Mouse (Mus musculus) adrenal gland, adult 8-10 months (tissue): ENCODE results near the gene Trim66. TPM values are rescaled to one million over a fixed set of nuclear protein-coding genes. Genes with fewer than 3 reads are reported as not detected.

Experiments
- DNase-seq: peaks from one replicate; pipeline ENCODE4 v3.0.0; 2022
- total RNA-seq, 4 experiments: library from RNA; stranded (reverse); gene quantifications; 2 replicates each; pipeline ENCODE4 v1.2.4; 2022

The Trim66 gene
- under 1 TPM; 0.17 to 0.42 (median 0.35) TPM for total RNA-seq

DNA sequence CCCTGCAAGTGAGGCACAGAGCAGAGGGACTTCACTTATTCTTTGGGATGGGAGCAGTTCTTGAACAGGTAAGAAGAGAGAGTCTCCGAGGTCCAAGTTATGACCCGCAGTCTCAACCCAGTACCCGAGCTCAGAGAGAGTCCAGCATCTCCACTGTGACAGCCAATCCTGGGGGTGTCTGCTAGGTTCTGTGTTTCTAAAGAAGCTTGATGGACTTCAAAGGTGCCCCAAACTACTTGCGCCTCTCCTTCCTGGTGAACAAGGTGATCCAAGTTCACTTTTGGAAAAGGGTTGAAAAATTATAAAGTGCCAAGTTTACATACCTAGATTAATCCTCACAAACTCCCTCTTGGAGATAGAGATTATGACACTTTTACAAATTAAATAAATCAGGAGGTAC, at the start of gene Trim66:
Trim66 (minus strand) TSS at position 101 of the 400 bp plus-strand sequence.
- no peak for DNase-seq

DNA sequence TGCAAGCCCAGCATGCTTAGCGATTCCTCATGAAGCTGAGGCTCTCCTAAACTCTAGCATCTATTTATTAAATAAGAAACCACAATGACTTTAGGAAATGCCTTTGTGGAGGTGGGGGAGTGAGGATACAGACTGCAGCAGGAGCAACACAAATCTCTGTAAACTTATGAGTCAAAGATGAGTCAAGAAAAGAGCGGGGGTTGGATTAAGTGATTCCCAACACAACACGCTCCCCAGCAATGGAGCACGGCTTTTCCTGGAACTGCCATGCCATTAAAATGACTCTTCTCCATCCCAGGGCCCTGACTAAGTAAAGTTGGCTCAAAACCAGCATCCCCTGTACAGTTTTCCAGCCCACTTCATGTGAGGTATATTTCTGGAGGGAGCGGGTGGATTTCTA, 38.8 kb upstream of the Trim66 start:
- DNase-seq: no peak

DNA sequence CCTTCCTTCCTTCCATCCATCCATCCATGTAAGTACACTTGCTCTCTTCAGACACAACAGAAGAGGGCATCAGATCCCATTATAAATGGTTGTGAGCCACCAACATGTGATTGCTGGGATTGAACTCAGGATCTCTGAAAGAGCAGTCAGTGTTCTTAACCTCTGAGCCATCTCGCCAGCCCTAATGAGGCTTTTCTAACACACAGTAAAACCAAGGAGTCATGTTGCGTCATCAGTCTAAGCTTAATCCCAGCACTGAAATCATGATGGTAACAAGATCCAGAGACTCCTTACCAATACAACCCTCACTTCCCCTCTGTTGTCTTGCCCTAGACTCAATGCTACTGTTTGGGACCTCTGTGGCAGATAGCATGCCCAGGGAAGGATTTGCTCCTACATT, 38.3 kb upstream of the Trim66 start:
- DNase-seq: no peak

DNA sequence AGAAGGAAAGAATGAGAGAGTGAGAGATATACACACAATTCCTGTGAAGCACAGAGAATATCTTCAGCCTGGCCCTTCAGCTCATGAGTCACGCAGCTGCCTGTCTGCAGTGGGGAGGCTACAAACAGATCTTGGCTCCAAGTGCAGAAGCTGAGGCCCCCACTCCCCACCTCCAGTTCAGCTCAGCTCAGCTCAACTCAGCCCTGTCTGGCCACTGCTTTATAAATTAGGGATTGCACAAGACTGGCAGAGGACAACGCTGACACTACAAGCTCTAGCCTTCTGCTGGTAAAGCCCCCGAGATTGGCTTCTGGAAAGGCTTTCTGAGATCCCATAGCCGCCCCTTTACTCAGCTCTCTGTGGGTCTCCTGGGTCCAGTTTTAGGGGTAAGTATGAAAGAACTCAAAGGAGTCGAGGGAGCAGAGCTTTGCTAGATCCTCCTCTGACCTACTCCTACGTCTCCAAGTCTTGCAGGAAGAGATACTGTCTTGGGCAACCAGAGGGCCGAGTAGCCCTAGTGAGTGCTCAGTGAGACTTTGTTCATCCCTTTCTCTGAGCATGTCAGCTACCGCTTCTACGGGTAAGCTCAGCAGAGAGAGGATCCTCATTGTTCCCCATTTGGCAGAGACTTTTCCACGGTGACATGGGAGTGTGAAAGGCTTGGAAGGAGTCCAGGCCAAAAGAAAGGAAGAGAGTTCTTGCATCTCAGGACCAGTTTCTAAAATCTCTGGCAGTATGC, 37.5 kb upstream of the Trim66 start:
- DNase-seq: no peak

DNA sequence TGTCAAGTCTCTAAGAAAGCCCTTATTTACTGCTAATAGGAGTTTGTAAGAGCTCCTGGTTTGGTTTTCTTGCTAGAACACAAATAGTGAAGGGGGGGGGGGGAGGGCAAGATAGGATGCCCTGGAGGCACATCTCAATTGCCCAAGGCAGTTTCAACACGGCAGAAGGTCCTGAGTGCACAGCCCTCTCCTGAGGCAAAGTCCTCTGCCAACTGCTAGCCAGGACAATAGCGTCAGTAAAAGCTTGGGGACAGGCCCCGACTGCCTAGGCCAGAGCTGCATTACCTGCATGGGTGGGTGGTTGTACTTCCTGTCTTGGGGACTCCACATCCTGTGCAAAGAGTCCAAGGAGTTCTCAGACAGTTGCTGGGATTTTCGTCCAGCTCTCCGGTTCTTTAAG, 36.9 kb upstream of the Trim66 start:
- no peak for DNase-seq

DNA sequence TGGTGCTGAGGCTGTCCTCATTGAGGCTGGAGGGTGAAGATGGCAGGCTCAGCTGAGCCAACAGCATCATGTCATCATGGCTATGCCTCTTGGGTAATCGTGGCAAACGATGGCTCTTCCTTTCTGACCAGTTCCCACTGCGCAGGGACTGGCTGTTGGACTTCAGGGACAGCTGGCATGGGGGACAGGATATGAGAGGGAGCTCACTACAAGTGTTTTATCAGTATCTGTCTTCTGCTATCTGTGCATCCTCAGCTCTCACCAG, 34.4 kb upstream of the Trim66 start:
- DNase-seq: no peak

DNA sequence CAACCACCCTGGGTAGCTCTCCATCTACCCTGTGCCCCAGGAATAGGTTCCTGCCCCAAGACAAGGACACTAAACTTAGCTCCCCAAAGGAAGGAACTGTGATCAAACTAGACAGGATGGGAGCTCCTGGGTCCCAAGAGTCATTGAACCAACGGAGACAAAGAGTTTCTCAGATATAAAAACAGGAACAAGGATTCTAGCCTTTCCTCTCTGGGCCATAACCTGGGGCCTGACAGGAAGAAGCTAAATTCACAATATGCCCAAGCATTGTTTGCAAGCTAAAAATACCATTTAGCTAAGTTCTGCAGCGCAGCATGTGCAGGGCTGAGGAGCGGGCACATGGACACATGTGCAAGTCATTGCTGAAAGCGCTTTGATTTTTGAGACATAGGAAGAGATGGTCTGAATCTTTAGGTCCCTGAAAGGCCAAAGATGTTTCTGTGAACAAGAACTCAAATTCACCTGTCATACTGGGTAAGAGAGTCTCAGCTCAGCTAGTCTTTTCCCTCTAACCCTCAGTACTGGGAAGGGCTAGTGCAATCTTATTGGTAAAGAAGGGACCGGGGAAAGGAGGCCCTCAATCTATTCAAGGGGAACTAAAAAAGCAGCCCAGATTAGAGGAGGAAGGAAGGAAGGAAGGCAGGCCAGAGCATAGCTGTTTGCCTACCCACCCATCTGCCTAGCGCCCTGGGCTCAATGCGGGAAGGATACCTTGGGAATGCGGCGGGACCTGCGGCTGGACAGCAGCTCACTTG, 33.9 kb upstream of the Trim66 start:
- no peak for DNase-seq

DNA sequence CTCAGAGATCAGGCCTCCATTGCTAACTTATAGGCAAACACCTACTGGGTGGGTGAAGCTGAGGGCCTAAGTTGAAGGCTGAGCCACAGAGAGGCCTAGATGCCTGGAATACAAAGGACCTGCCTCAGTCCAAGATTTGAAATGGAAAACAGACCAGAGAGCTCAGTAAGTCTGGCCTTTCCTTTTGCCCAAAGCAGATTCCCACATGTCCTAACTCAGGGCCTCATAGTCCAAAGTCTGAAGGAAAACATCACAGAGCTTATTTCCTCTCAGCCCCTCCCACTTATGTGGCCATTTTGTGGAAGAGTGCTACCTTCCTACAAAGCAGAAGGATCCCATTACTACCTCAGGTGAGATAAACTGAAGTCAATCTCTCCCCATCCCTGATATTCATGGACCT, 33.0 kb upstream of the Trim66 start:
- DNase-seq: no peak

DNA sequence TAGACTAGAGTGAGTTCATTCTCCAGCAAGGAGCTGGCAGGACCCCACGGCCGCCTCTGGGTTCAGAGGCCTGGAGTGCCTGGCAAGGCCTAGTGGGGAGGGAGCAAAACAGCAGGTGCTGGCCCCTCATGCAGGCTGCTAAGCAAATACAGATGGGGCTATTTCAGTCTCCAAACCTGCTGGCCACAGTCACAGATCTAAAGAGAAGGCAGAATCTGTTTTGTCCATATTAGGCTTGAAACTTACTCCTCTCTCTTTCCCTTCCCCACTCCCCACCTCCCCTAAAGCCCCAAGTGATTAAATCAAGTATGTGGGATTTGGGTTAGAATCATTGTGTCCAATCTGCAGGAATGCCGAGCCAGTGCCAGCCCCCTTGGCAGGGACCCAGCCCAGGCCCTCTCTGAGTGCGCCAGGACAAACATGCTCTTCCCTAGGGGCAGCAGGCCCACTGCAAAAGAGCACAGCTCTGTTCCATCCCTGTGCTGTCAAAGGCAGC, 28.6 kb upstream of the Trim66 start:
- DNase-seq: no peak

DNA sequence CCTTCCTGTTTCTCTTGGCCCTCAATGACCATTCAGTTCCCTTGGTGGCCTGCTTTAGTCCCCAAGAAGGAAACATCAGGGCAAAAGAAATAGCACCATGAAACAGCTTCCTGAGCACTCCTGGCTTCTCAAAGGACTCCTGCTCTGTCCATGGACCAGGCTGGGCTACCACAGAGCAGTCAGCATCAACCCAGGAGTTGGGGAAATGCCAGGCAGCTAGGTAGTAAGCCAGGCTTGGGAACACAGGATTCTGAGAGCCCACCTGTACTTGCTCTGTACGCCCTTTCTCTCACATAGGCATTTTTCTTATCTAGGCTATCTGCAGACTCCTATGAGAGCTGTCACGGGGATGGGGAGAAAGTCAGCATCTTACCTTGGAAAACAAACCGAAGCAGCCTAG, 27.0 kb upstream of the Trim66 start:
- no peak for DNase-seq

DNA sequence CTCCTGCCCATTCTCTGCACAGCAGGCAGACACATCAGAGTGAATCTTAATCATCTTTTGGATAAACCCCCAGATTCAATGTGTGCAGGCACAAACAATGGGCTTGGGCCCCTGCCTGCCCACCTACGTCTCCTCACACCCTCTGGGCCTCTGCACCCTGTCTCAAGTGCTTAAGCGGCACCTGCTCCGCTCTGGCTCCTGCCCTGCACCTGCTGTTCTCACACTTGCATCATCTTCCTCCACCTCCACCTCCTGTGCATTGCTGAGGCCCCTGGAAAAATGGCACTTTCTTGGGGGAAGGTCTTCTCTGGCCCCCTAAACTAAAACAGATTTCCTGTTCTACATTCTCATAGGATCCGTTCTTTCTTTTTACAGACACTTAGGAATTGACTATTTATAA, 26.0 kb upstream of the Trim66 start:
- DNase-seq: no peak

DNA sequence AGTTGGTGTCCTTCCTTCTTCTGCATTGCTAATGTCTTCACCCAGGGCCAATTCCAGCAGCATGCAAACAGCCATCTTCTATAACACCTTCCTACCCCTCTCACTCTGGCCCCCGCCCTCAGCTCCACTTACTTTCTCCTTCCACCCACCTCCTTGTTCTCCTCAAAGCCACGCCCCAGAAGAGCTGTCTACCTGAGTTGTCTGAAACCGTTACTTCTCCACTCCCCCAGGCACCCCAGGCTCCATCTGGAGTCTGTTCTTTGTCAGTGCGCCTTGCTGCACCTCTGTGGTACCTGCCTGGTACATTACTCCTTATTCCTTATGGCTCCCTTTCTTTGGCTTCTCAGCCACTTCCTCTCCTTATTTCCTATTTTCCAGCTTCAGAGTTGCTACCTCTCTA, 25.2 kb upstream of the Trim66 start:
- DNase-seq: no peak

DNA sequence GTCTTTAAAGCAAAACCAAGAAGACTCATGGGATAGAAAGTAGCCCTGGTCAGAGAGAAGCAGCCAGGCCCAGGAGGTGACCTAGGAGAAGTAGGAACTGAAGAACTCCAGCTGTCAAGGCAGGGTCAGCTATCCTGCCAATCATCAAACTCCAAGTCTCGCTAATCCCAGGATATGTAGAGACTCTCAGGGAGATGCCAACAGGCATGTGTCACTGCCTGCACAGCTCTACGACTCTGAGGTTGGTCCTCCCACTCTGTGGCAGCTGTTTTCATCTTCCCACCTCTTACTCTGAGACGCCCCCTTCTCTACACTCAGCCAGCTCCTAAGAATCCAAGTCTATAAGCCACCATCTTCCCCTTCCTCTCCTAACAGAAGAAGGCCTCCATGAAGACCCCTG, 24.8 kb upstream of the Trim66 start:
- no peak for DNase-seq

DNA sequence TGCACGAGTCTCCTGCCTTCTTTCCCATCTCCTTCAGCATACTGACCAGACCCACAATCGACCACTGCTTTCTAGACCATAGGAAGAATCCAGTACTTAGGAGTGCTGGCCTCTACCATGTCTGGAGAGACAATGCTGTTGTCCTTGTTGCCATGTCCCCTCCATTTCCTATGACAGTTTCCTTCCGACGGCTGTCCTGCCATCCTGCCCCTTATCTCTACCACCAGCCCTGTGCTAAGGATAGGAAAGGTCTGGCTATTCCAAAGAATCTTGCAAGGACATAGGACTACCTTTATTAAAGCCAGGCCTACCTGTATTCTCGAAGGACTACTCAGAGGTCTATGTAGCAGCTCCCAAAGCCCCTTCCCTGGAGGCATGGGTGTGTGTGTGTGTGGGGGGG, 23.6 kb upstream of the Trim66 start:
- no peak for DNase-seq

DNA sequence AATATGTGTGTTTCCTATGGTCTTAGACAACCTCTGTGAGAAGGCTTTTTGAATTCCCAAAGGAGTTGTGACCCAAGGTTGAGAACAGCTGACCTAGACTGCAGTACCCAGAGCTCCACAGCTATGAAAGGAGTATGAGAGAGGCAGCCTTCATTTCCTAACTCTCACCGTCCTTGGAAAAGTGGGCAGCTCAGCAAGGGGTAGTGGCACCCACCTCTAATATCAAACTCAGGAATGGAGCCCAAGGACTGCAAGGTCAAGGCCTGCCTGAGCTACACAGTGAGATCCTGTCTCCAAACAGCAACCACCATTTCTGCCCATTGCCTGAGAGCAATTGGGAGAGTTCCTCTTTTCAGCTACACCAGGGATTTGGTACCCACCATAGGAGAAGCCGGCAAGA, 21.8 kb upstream of the Trim66 start:
- DNase-seq: no peak

DNA sequence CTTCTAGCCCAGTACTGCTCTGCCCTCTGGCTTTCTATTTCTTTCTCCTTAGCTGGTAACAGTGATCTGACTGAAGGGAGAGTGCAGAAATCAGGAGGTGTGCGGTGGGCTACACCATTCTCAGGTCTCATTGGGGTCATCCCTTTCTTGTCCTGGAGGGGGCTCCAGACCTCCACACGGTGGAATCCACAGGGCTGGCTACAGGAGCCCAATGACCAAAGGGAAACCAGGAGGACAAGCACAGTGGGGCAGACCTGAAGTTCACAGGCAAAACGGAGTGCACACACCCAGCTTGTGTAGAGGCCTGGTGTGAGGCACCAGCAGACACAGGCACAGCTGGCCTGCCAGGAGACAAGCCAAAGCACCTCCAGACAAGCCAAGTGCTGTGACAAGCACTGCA, 20.4 kb upstream of the Trim66 start:
- DNase-seq: no peak

DNA sequence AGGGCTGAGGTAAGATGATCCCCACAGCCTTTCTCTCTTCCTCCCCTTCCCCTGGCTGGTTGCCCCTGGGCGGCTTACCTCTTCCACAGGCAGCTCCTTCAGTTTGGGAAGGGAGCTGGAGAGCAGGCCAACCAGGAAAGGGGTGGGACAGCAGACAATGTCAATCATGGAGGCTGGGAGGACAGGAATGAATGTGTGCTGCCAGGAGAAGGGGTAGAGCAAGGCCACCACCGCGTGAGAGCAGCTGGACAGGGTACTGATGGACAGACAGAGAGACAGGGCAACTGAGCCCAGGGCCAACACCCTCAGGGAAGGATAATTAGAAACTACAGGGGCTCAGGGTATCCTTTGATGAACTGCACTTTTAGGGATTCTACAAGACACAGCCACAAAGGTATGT, 19.6 kb upstream of the Trim66 start:
- no peak for DNase-seq

DNA sequence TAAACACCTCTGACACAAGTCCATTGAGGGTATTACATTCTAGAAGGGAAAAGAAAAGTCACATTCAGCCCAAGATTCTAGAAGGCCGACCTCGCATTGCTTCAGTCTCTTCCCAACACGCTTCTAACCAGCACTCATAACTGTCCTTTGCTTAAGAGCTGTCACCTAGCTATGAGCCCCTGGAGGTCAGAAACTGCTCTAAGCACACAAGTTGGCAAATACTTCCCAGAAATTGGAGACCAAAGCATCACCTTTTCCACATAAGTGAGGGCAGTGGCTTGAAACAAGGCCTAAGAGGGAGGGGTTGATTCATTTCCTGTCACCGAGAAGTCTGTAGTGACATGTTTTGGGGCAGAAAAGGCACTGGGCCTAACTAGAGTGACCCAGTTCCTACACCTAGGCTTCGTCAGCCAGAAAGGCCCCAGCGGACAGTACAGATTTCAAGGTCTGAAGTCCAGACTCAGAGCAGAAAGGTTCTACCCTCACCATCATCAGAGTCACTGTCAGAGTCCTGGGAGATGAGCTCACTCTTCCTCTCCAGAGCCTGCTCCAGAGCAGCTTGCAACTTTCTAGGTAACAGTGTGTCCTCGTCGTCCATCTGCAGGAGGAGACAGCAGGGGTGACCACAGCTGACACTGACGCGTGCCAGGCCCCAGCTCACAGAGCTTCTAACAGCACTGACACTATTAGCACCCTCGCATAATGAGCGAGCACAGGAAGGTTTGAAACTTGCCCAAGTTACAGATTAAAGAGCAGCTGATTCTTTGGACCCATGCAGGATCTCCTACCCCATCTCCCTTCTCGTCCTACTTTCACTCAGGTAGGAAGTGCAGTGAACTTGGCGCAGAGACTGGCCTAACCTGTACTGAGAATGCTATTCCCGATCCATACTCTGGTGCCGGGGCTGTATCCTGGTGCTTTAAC, 18.1 kb upstream of the Trim66 start:
- DNase-seq: no peak

DNA sequence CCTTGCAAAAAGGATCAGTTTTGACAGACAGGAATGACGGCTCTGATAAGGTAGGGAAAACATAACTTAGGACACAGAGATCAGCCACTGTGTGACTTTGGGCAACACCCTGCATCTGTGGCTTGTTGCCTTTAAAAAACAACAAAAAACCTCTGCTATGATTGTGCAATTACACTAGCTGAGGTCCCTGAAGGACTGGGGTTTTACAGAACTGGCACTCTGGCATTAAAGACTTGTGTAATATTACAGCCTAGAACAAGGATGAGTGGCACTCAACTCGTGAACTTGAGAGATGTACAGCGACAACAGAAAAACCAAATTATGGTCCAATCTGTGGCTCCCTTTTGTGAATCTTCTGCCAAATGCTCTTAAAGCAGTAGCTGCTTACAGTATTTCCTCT, 16.8 kb upstream of the Trim66 start:
- DNase-seq: no peak

DNA sequence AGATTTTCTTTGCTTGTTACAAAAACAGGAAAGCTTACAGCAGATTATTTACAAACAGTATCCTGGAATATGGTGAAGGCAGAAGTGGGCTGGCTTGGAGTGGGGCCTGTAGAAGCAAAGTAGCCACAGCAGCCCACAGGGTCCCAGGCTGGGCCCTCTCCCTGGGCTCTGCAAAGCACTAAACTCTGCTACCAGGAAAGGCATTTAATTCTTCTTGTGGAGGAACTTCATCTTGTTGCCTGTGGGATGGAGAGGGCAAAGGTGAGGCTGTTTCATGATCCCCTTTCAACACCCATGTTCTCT, 16.5 kb upstream of the Trim66 start:
- DNase-seq: no peak

DNA sequence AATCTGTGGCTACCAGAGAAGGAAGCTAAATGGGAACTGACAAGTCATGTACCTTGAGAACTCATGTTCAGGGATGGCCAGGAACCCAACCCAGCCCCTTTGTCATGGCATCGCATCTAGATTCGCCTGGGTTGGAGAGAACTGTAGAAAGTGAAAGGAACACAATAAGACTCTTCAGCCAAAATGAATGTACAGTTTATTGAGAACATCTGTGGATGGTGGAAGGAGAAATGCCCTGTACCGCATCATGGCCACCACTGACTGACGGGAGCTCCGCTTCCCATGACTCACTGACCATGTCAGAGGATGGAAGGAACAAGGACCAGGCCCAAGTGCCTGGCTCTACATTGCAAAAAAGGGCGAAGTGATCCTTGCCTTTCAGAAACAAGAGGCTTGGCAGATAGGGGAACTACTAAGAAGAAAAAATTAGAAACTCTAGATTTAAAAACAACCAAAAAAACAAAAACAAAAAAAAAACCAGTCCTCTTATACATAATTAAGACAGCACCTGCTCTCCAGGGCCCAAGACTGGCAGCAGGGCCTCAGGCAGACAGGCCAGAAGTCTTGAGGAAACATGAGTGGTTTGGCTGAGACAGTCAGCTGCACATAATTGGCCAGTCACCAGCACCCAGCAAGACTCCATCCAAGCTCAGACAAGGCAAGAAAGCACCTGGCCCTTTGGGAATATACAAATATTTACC, 16.0 kb upstream of the Trim66 start:
- no peak for DNase-seq

DNA sequence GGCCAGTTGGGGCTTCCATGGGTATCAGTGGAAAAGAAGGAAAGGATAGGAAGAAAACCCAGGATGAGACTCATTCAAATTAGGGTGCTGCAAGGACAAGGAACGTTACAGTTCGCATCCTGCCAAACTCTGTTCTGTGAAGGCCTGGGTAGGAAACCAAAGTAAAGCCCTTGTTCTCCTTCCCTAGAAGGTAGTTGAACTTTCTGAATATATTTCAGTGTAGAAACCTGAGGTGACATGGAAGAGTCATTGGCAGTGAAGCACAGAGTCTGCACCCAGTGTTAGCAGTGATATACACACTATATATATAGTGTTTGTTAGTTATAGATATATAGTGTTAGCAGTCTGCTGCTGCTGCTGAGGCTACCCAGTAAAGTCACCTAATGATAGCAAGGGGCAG, 15.4 kb upstream of the Trim66 start:
- DNase-seq: no peak

DNA sequence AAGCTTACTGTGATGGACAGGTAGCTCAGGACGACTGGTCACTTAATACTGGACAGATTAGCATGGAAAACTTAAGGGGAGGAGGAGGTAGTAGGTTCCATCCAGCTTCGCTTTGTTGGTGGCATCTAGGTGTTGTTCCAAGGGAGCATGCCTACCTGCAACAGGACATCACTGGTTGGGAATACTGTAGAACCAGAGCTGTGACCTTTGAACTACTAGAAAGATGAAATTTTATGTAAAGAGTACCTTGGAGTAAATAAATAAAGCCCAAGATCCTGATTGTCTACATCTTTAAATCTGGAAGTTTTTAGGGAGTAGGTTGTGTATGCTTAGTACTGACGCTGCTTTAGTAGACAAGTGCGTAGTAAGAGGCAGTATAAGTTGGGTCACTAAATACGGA, 14.2 kb upstream of the Trim66 start:
- no peak for DNase-seq
